Mouse (Mus musculus) CD4-positive, CD25-positive, alpha-beta regulatory T cell, adult 2 months (primary cell): ENCODE measurements at regions not wholly inside any gene's neighbourhood (a gene's known extent, or its start where the extent isn't known, plus 50 kb on each side); places are given as distances from the start of the nearest gene placed in this dataset.

Experiments
- DNase-seq: peaks from one replicate; pipeline ENCODE4 v3.0.0-alpha.2; 2012; ENCODE audit warnings: low read depth, low spot score

DNA sequence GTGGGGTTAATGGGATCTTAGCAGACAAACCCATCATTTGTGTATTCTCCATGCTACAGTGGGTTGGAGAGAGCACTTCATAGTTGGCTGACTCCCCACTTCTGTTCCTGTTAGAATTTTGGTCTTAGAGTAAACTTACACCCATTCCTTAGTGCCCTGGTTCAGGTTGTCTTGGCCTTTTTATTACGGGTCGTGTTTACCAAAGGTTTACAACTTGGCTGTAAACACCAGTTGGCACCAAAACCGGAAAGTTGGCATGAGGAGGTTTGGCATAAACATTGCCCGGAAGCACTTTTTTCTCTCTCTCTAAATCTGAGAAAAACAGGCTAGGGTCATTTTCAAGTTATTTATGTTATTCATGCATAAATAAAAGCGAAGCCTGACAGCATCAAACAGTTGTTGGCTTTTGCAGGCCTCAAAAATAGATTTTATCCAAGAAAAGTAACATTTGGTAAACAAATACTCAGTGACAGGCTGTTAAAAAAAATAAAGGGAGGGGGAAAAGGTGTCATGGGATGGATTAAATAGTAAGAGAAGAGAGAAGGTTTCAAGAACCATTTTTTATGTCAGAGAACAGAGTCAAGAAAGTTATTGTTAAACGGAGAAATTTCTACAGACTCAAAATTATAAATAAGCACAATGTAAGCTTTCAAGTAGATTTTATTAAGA, 148.0 kb upstream of the Klf6 start:
- DNase-seq = no peak

DNA sequence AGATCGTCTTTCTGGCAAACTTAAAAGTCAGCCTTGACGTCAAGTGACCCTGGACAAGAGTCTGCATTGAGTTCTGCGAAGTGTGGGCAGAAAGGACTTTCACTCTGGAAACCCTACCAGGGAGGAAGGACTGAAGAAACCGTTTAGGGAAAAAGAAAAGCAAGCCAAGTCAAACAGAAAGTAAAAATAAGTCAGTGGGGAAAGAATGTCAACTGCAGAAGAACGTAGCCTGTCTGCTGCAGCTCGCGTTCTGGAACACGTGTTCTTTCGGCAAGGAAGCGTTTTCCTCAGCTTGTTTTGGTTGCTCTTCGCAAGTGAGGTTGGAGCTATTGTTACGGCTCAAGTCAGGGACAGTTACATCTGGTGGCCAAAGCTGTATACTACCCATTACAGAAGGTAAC, 147.1 kb upstream of the Klf6 start:
- peak; percentile 71 for DNase-seq

DNA sequence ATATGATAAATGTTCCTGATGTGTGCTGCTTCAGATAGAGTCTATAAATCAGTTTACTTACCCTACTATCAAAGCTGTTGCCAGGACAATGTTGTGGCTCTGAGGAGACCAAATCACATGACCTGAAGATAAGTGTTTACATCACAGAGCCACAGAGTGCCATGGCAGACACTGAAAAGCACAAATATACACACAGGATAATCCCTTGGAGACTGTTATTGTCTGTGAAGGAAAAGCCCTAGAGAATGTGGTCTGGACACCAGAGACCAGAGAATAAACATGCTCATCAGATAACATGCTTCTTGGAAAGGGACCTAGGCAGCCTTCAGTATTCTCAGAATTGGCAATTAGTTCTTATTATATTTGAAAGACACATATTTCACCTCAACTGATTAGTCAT, 146.5 kb upstream of the Klf6 start:
- peak; percentile 55 for DNase-seq

DNA sequence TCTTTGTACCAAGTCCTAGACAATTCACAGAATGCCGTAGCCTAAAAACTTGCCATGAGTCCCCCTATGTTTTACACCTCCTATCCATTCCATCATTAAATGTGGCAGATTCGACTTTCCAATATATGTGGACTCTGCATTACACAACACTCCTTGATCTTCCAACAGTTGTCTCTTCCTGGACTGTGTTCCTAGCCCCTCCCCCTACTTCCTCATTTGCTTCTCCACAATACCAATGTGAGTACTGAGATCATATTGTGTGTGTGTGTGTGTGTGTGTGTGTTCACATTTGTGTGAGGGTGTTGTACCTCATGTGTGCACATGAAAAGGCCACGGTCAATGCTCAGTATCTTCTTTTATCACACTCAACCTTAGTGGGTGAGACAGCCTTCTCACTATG, 144.5 kb upstream of the Klf6 start:
- peak; percentile 21 for DNase-seq

- no peak for DNase-seq
These were observed 138.0 kb upstream of the Klf6 start for GRCm38 (mm10) chr13:5723319-5723718.

- no peak for DNase-seq
These were observed 136.9 kb upstream of the Klf6 start for GRCm38 (mm10) chr13:5724364-5724763.

GRCm38 (mm10) chr13:5725984-5726383, 135.3 kb upstream of the Klf6 start:
- DNase-seq = no peak

GRCm38 (mm10) chr13:5726446-5726845, 134.8 kb upstream of the Klf6 start:
- DNase-seq = no peak

- no peak for DNase-seq
These were observed 133.1 kb upstream of the Klf6 start for GRCm38 (mm10) chr13:5728172-5728571.

DNA sequence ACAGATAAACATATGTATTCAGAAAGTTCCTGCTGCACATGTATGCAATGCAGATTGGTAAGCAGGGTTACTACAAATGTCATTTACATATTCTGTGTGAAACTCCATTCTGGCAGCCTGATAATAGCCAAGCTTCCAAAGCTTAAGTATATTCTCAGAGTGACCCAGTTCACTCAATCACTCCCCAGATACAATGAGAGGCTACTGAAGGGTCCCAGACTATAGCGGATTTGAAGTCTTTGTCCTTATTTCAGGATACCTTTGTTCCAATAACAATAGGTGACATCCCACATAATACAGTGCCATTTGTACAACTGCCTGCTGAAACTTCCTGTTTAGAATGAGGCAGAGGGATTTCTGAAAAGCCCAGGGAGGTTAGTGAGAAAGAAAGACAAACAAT, 132.5 kb upstream of the Klf6 start:
- DNase-seq = no peak

GRCm38 (mm10) chr13:5729426-5730068, 131.7 kb upstream of the Klf6 start:
- DNase-seq = no peak

DNA sequence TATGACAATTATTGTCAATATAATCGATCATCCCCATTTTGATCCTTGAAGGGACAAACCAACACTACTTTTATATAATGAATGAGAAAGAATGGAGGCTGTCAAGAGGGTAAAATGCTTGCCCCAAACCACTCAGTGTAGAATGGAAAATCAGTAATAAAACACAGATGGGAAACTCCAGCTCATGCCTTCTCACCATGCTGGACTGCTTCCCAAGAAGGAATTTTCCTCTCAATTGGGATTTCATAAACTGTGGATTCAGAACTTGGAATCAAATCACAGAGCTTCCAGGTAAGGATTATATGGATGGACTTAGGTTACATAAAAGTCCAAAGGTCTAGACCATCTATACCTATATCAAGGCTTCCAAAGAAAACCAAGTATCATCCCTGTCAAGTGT, 129.1 kb upstream of the Klf6 start:
- DNase-seq = no peak

DNA sequence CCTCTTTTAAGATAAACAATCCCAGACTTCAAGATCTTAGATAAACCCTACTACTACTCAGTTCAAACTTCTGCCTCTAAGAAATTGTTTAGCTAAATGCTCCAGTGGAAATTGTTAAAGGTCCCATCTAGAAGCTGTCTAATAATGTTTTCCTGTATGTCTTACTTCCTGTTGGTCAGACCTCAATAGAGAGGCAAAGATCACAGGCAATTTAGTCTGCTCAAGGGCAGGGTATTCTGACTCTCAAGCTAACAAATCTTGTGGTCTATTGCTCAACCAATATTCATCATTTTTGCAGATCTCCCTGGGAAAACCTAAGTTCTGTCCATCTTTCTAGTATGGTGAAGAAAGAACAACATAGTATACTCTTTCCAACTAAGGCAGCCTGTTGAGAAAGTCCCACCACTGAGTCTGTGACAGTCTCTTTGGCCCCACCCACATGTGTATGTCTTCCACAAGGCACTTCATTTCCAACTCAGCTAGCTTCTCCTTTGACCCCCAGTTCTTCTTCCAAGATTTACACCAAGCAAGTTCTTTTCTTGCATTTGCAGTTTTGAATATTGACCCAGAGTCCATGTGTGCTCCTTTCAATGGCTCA, 126.2 kb upstream of the Klf6 start:
- DNase-seq = no peak

DNA sequence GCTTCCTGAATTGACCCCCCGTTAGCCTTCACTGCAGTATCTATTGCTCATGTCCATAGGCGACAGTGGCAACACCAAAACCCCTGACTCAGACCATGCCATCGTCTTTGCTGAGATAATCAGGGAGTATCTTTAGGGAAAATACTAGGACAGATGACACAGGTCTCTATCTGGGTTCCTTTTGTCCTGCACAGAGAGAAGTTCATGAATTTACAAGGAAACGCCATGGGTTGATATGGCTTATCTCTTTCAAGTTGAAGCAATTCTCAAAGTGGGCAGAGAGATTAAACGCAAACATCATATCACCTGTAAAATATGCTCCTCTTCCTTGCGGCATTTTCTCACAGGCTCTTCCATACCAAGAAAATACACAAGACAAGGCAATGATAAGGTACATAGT, 124.8 kb upstream of the Klf6 start:
- no peak for DNase-seq

DNA sequence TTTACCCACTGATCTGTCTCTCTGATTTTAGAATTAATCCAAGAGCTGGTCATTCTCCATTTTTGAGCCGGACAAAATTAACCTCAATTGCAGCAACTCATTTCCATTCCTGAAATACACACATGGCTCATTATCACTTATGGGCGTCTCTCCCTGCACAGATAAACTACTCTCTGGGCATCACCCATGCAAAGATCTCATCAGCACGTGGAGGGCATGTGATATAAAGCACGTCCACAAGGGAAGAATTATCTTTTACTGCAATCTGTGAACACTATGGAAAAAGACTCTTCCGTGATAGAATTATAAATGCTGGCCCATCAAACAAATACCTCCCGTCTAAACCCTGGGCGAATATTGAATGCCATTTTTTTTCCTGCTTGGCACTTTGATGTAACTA, 124.1 kb upstream of the Klf6 start:
- no peak for DNase-seq

DNA sequence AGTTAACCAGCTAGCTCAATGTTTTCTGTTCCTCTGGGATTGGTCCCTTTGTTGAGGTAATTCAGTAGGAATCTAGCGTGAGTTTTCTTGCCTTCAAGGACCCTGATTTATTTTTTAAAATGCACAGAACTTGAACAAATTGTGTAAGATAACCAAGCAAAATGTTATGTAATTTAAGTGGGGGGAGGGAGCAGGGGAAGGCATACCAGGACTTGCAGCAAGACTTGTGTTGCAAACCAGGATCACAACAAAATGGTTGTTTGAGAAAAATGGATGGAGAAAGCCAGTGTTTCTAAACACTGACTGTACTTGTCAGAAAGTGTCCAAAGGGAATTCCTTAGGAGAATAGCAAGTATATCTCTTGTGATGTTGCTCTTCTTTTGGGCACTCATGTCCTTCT, 120.5 kb upstream of the Klf6 start:
- DNase-seq = no peak

DNA sequence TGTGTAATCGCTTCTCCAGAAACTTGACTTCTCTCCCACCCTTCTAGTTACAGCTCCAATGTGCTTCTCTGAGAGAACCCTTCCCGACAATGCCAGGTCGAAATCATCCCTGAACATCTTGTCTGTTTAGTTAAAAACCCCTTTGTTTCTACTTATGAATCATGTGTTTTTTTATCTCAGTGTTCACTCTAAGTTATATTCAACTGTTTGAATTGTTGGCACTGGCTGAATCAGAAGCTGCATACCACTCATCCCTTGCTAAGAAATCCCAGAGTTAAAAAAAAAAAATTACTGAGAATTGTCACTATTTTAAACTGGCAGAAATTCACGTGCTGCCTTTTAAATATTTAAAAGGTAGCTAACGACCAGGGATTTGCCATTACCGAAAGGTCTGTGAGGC, 116.3 kb upstream of the Klf6 start:
- DNase-seq = no peak

DNA sequence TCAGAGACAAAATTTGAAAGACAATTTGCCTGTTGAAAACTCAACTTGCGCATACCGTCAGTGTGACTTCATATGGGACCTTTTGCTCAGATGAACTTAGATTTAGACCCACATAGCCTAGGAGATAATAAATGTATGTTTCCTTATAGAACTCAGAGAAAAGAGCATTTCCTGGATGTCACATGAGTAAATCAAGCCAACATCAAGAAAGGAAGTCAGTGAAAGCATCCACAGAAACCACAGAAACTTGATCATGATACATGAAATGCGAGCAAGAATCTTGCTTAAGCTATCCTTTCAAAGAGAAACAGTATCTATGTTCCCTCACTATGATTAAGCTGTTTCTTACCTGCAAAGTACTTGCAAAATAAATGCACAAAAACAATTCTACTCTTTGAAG, 104.1 kb upstream of the Klf6 start:
- DNase-seq = peak; percentile 55

DNA sequence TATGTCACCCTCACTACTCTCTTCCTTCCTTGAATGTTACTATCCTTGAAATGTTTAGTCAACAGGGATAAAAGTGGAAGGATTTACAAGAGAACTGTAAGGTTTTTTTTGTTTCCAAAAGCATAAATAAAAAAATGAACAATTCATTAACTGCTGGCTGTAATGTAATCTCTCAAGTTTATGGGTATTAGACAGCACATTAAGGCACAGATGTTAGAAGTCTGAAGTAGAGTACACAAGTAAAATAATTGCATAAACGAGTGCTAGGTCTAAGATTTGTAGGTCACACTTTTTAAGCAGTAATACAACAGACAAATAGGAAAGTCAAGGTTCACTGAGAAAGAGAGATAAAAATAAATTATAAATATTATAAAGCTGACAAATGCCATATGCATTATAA, 103.3 kb upstream of the Klf6 start:
- no peak for DNase-seq

GRCm38 (mm10) chr13:5760030-5760429, 101.3 kb upstream of the Klf6 start:
- no peak for DNase-seq

- no peak for DNase-seq
These were observed 94.9 kb upstream of the Klf6 start for GRCm38 (mm10) chr13:5766394-5766793.

GRCm38 (mm10) chr13:5767202-5767601, 94.1 kb upstream of the Klf6 start:
- DNase-seq = no peak

DNA sequence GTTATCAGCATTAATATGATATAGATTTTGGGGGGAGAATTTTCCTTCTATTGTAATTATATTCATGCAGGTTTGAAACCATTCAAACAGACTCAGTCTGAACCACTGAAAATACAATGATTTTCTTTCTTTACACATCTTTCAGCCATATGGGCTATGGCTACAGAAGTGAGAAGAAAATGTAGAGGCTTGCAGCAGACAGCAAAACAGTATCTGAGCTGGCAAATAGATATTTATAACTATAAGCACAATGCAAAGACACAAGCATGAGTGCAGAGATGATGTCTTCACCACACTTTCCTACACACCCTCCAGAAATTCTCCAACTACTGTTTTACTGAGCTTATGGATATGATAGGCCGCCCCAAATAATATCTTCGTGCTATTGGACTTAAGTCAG, 92.6 kb upstream of the Klf6 start:
- no peak for DNase-seq
